ENCODE assay signal across 2 mouse cellular contexts in the genomic region with DNA sequence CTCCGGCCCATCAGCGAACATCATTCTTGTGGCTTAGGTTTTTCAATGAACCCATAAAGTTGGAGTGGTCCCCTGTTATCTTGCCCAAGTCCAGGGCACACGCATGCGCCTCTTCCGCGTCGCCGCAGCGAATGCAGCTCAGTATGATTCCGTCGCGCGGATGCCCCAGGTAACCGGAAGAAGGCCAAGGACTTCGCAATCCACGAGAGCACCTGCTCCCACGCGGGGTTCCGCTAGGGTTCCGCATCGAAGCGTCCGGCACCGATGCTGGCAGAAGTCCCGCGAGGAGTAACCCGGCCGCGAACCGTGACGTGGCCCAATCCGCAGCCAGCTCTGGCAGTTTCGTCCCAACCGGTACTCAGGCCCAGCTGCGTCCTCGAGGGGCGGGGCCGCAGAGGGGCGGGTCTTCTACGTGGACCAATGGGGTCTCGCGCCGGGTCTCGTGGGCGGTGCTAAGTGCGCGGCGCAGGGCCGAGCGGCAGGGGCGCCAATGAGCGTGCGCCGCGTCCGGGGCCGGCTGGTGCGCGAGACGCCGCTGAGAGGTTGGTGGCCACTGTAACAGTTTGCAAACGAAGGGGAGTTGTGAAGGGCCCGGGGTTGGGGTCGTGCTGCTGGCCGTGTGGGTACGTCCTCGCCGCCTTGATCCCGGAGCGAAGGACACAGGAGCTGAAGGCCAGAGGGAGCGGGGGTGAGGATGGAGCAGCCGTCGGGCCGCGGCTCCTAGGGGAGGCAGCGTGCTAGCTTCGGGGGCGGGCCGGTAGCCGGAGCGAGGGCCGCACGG.
TF ChIP-seq lines count a peak whose summit lies in the region.

A gene (plus strand): TSS at position 437 of the 781 bp plus-strand sequence.

TF ChIP-seq in C2C12, 6 proteins besides CTCF, POLR2A, EP300 and RAD21 (continued from another document):
- no peak for TF ChIP-seq USF1 (IDR thresholded peaks at IDR 0.05; ENCODE audit: low read depth)

TF ChIP-seq in myocyte, 11 proteins besides CTCF, POLR2A, EP300 and RAD21 (continued from another document):
- TF ChIP-seq POLR2AphosphoS2 (IDR thresholded peaks at IDR 0.05; ENCODE audit: insufficient read length, low read depth) (peak; percentile 86), MYOD1 (IDR thresholded peaks at IDR 0.05; ENCODE audit: control insufficient read depth in 1 of 3, insufficient read length in 2 of 3, low read depth in 2 of 3) (peak in 2 of 3 experiments; percentile 29 to 62), CEBPB (IDR thresholded peaks at IDR 0.05; ENCODE audit: insufficient read depth, poor library complexity, severe bottlenecking) (no peak), REST (IDR thresholded peaks at IDR 0.05; ENCODE audit: insufficient read depth, insufficient read length) (no peak), SRF (IDR thresholded peaks at IDR 0.05; ENCODE audit: control insufficient read depth, insufficient read length, low read depth) (peak; percentile 23), USF1 (IDR thresholded peaks at IDR 0.05; ENCODE audit: low read depth) (no peak)
